Comparison of ENCODE assay signal across 8 mouse cellular contexts in genomic region chr9:72275101-72275978, GRCm38 (mm10). TPM values are rescaled to one million over a fixed set of nuclear protein-coding genes. Genes with fewer than 3 reads are reported as not detected.
A peak's percentile ranks its signal among the peaks of the same experiment; 100 is the strongest.
DNase-seq lines count a peak whose midpoint lies in the region; ATAC-seq lines count a peak whose summit lies in the region.

No protein-coding gene starts in this region.

- peak overlapping the region; percentile 68 for H3K4me2 ChIP-seq in hindbrain, embryonic 11.5 days (replicated peaks; ENCODE audit: low read depth, low read length)
- peak overlapping the region; percentile 76 for H3K4me2 ChIP-seq in lung, embryonic 15.5 days

- H3K36me3 ChIP-seq in hindbrain, embryonic 11.5 days (ENCODE audit: control insufficient read depth, insufficient read depth, low read length), result no peaks in the 10 kb centered on the region
- H3K36me3 ChIP-seq in lung, embryonic 15.5 days, result no peaks in the 10 kb centered on the region

- peak overlapping the region; percentile 57 for H3K4me3 ChIP-seq in hindbrain, embryonic 11.5 days (ENCODE audit: low read depth, low read length)
- H3K4me3 ChIP-seq in lung, embryonic 15.5 days, result peak overlapping the region; percentile 51

- H3K9ac ChIP-seq in hindbrain, embryonic 11.5 days (ENCODE audit: low read depth, low read length), result peak overlapping the region; percentile 98
- H3K9ac ChIP-seq in lung, embryonic 15.5 days, result peak overlapping the region; percentile 76

- H3K27ac ChIP-seq in hindbrain, embryonic 11.5 days (ENCODE audit: low read depth, low read length), result peak overlapping the region; percentile 99
- H3K27ac ChIP-seq in lung, embryonic 15.5 days, result peak overlapping the region; percentile 96

- DNase-seq in Muller cell, postnatal 12 days (ENCODE audit: inconsistent ontology term), result peak; percentile 65
- DNase-seq in cerebellum, adult 8-10 months, result peak; percentile 55
- DNase-seq in forelimb bud, embryonic 11.5 days (ENCODE audit: low read depth, low spot score), result peak; percentile 54
- peak; percentile 80 for DNase-seq in hindbrain, embryonic 11.5 days (ENCODE audit: low spot score)
- peak; percentile 22 for DNase-seq in layer of hippocampus, adult 9-10 months (ENCODE audit: low spot score)
- peak; percentile 6 for DNase-seq in ovary, adult 18-20 months (ENCODE audit: low spot score)
- peak; percentile 62 for DNase-seq in thymus, postnatal 0 days (ENCODE audit: low spot score)

- no peaks in the 10 kb centered on the region for H3K9me3 ChIP-seq in hindbrain, embryonic 11.5 days (ENCODE audit: control insufficient read depth, low read length)
- no peaks in the 10 kb centered on the region for H3K9me3 ChIP-seq in lung, embryonic 15.5 days

- 2% methylated on average over 47 of the region's 70 CpGs for WGBS in hindbrain, embryonic 11.5 days
- WGBS in lung, embryonic 15.5 days, result under 1% methylated on average over 42 of the region's 70 CpGs

- no peaks in the 10 kb centered on the region for H3K4me1 ChIP-seq in hindbrain, embryonic 11.5 days (replicated peaks; ENCODE audit: control insufficient read depth, insufficient read depth, low read length)
- H3K4me1 ChIP-seq in lung, embryonic 15.5 days, result peaks cover 15% of the 10 kb centered on the region; the same call in 1 of the 2 replicates

- peak; percentile 86 for ATAC-seq in hindbrain, embryonic 11.5 days (ENCODE audit: low FRiP score)
- ATAC-seq in lung, embryonic 15.5 days (ENCODE audit: borderline replicate concordance, extremely low read depth, low FRiP score, low TSS enrichment), result peak; percentile 88

- H3K27me3 ChIP-seq in hindbrain, embryonic 11.5 days (ENCODE audit: control insufficient read depth, insufficient read depth, low read length), result no peaks in the 10 kb centered on the region
- H3K27me3 ChIP-seq in lung, embryonic 15.5 days, result no peaks in the 10 kb centered on the region

RNA-seq across cellular contexts. Expression of gene Zfp280d, which starts 0.7 kb away (rescaled TPM):
- 60.6 and 77.6 TPM in 2 replicates for polyA plus RNA-seq in hindbrain, embryonic 11.5 days (2014; fragmentation: Nextera tagmentation; extraction: Ambion mirVana)
- polyA plus RNA-seq in lung, embryonic 15.5 days (2015; fragmentation: Nextera tagmentation; extraction: Ambion mirVana), result 36.2 and 40.3 TPM in 2 replicates
- 56.6 and 73.3 TPM in 2 replicates for polyA plus RNA-seq in thymus, postnatal 0 days (2015; fragmentation: Nextera tagmentation; extraction: Ambion mirVana)

Comparison
In these comparisons a context has a peak if more than half of its experiments do, and no peak if none do; other contexts are left out.
1. Peak in every context shown above with its lines: DNase-seq, ATAC-seq, H3K4me3 ChIP-seq and H3K27ac ChIP-seq.
2. DNase-seq: peak in every context shown above with its lines; median percentile 80 in hindbrain, embryonic 11.5 days; 65 in Muller cell, postnatal 12 days; 62 in thymus, postnatal 0 days; 55 in cerebellum, adult 8-10 months; 54 in forelimb bud, embryonic 11.5 days; 22 in layer of hippocampus, adult 9-10 months; 6 in ovary, adult 18-20 months.